In genomic region chrX:155262915-155263252, GRCm38 (mm10) we compare ENCODE assay signal across 8 mouse cellular contexts. TPM values are rescaled to one million over a fixed set of nuclear protein-coding genes. Genes with fewer than 3 reads are reported as not detected.
A peak's percentile ranks its signal among the peaks of the same experiment; 100 is the strongest.
DNase-seq lines count a peak whose midpoint lies in the region; ATAC-seq and TF ChIP-seq lines count a peak whose summit lies in the region.

No protein-coding gene starts in this region.

- H3K27ac ChIP-seq in thymus, adult 2 months (ENCODE audit: control insufficient read depth, insufficient read depth, low read length), result peak overlapping the region; percentile 51; the same call in 1 of the 2 replicates
- no peak overlapping the region for H3K27ac ChIP-seq in liver, embryonic 11.5 days (ENCODE audit: low read depth, low read length)

- no peak for TF ChIP-seq CTCF in thymus, adult 2 months (IDR thresholded peaks at IDR 0.05; ENCODE audit: borderline replicate concordance, control insufficient read depth, extremely low read depth, insufficient read depth, low read length, poor library complexity)

- no peak for TF ChIP-seq POLR2A in thymus, adult 2 months (IDR thresholded peaks at IDR 0.05; ENCODE audit: control insufficient read depth, extremely low read depth, insufficient read depth, low read length, poor library complexity)

- peak overlapping the region; percentile 56 for H3K9ac ChIP-seq in liver, embryonic 11.5 days (ENCODE audit: low read depth, low read length)

- no peak for ATAC-seq in liver, embryonic 11.5 days (replicated peaks; ENCODE audit: low FRiP score)

- peak; percentile 1 for DNase-seq in embryo, embryonic 10.5 days (ENCODE audit: low spot score)
- DNase-seq in embryo, embryonic 9.5 days (ENCODE audit: extremely low spot score), result no peak
- DNase-seq in thymus, adult 2 months, result no peak
- DNase-seq in thymus, postnatal 14 days, result no peak
- DNase-seq in liver, embryonic 11.5 days (ENCODE audit: low spot score), result no peak
- no peak for DNase-seq in ovary, postnatal 14 days (ENCODE audit: low spot score)
- no peak for DNase-seq in adrenal gland, postnatal 36 days
- DNase-seq in ovary, adult 18-20 months (ENCODE audit: low spot score), result no peak

- H3K27me3 ChIP-seq in thymus, adult 2 months (ENCODE audit: control insufficient read depth, insufficient read depth, low read length), result no peaks in the 10 kb centered on the region
- no peaks in the 10 kb centered on the region for H3K27me3 ChIP-seq in liver, embryonic 11.5 days (replicated peaks; ENCODE audit: control insufficient read depth, insufficient read depth, low read length)

- peak overlapping the region; percentile 93 for H3K4me3 ChIP-seq in thymus, adult 2 months (ENCODE audit: control insufficient read depth, insufficient read depth, low read length)
- peak overlapping the region; percentile 58 for H3K4me3 ChIP-seq in liver, embryonic 11.5 days (ENCODE audit: low read depth, low read length)

- H3K36me3 ChIP-seq in thymus, adult 2 months (ENCODE audit: control insufficient read depth, insufficient read depth, low read length), result no peaks in the 10 kb centered on the region
- H3K36me3 ChIP-seq in liver, embryonic 11.5 days (ENCODE audit: control insufficient read depth, insufficient read depth, low read length), result no peaks in the 10 kb centered on the region

- H3K4me2 ChIP-seq in liver, embryonic 11.5 days, result peak overlapping the region; percentile 60

- 0% methylated on average over 1 of the region's 1 CpGs for WGBS in thymus, adult 2 months
- WGBS in liver, embryonic 11.5 days, result 53% methylated on average over 1 of the region's 1 CpGs

- H3K4me1 ChIP-seq in thymus, adult 2 months (replicated peaks; ENCODE audit: control insufficient read depth, insufficient read depth, low read length), result no peaks in the 10 kb centered on the region; the same call in 1 of the 2 replicates
- H3K4me1 ChIP-seq in liver, embryonic 11.5 days (replicated peaks; ENCODE audit: control insufficient read depth, insufficient read depth, low read length), result no peaks in the 10 kb centered on the region

- no peaks in the 10 kb centered on the region for H3K9me3 ChIP-seq in liver, embryonic 11.5 days (ENCODE audit: control insufficient read depth, low read length)

RNA-seq across cellular contexts. Expression of gene Acot9, which starts 0.6 kb away (rescaled TPM):
- polyA plus RNA-seq in thymus, adult 2 months (2012; rRNA removed), result 12.7 and 17.8 TPM in 2 replicates
- polyA plus RNA-seq in liver, embryonic 11.5 days (2014; fragmentation: Nextera tagmentation; extraction: Ambion mirVana), result 23.7 and 24.3 TPM in 2 replicates
- total RNA-seq in adrenal gland, postnatal 36 days (2021), result 10 to 100 TPM; 49.1 to 60.3 TPM

RNA-seq across cellular contexts. Expression of gene Sat1, which starts 46.6 kb away (rescaled TPM):
- polyA plus RNA-seq in thymus, adult 2 months (2012; rRNA removed), result 34.4 and 41.7 TPM in 2 replicates
- 94.7 and 102 TPM in 2 replicates for polyA plus RNA-seq in liver, embryonic 11.5 days (2014; fragmentation: Nextera tagmentation; extraction: Ambion mirVana)
- 100 to 1,000 TPM; 111 to 142 TPM for total RNA-seq in adrenal gland, postnatal 36 days (2021)
